Mouse (Mus musculus) gastrocnemius, adult 2 months (tissue): ENCODE measurements around the gene Pphln1. TPM values are rescaled to one million over a fixed set of nuclear protein-coding genes. Genes with fewer than 3 reads are reported as not detected.

Experiments used
- DNase-seq: peaks from one replicate; pipeline ENCODE4 v3.0.0; 2022
- H3K27ac ChIP-seq: fragments of 200-600 bp; 2 replicates; pipeline ENCODE4 v1.8.1; 2022; ENCODE audit warnings: mild to moderate bottlenecking
- H3K4me3 ChIP-seq: fragments of 200-600 bp; 2 replicates; pipeline ENCODE4 v1.8.1; 2022; ENCODE audit warnings: mild to moderate bottlenecking, moderate library complexity
- CTCF ChIP-seq: fragments of 200-600 bp; IDR thresholded peaks from 2 replicates; pipeline ENCODE4 v1.8.1; 2022; ENCODE audit warnings: antibody characterized with exemption, mild to moderate bottlenecking, moderate library complexity
- intact Hi-C: fragments of 180-260 bp; cut with DNase I; formaldehyde crosslinking; loops from one replicate; pipeline ENCODE4 v1.15.1; 2025
- total RNA-seq, 2 experiments: library from RNA; stranded (reverse); gene quantifications; 2 replicates each; pipeline ENCODE4 v1.2.3; 2021

Gene Pphln1
- total RNA-seq, 2 experiments from 2014 or later, result 14.2 to 14.8 TPM

GRCm38 (mm10) chr15:93538551-93539205, 140.5 kb downstream of the Pphln1 start:
- Histone ChIP-seq H3K4me3 (peak overlapping the region; percentile 46), H3K27ac (peak overlapping the region; percentile 35; the same call in 1 of the 2 replicates)
- intact Hi-C loops, result no loop called here
- DNase-seq, result no peak
- no peak for TF ChIP-seq CTCF

GRCm38 (mm10) chr15:93539415-93539814, 141.3 kb downstream of the Pphln1 start:
- intact Hi-C loops, result no loop called here
- DNase-seq, result no peak
- Histone ChIP-seq H3K4me3 (no peak overlapping the region), H3K27ac (no peak overlapping the region)
- no peak for TF ChIP-seq CTCF

Other genes with a start within 250 kb of the Pphln1 start
- gene Gxylt1, start 123.2 kb upstream of the Pphln1 start, total RNA-seq, result 1 to 10 TPM; 5.7 to 6.9 TPM
- 10 to 100 TPM; 15.3 to 20.0 TPM for gene Yaf2, start 61.4 kb upstream of the Pphln1 start, total RNA-seq
- gene Zcrb1, start within 50 bp of the Pphln1 start, total RNA-seq, result 100 to 1,000 TPM; 122 to 148 TPM
- gene Prickle1, start 197.5 kb downstream of the Pphln1 start, total RNA-seq, result 1 to 10 TPM; 2.9 to 4.8 TPM